Mouse (Mus musculus) CD4-positive, CD25-positive, alpha-beta regulatory T cell (primary cell): ENCODE results near the gene Smim4. TPM values are rescaled to one million over a fixed set of nuclear protein-coding genes. Genes with fewer than 3 reads are reported as not detected.

ENCODE experiments used
- polyA plus RNA-seq: library from polyadenylated mRNA; unstranded; fragments of 100-300 nt; shearing (Covaris generic); gene quantifications from one replicate; pipeline ENCODE4 v1.2.1, GENCODE M21; 2017

Smim4 gene
- polyA plus RNA-seq: 80.7 TPM

DNA sequence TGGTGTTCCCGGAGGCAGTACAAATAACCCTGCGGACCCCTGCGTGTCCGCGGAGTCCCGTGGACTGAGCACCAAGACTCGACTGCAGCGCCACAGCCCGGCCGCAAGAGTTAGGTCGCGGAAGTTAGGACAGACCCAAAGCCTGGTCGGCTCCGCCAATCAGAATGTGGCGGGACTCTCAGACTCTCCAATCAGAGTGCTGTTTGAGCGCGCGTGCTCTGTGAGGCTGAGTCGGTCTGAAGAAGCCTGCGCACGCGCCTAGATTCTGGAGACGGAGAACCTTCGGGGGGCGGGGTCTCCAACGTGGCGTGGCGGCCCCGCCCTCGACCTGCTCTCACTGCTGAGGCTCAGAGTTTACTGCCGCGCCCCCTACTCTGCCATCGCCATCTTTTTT is at the start of gene Smim4:
Smim4 (minus strand) TSS at position 131 of the 394 bp plus-strand sequence.

DNA sequence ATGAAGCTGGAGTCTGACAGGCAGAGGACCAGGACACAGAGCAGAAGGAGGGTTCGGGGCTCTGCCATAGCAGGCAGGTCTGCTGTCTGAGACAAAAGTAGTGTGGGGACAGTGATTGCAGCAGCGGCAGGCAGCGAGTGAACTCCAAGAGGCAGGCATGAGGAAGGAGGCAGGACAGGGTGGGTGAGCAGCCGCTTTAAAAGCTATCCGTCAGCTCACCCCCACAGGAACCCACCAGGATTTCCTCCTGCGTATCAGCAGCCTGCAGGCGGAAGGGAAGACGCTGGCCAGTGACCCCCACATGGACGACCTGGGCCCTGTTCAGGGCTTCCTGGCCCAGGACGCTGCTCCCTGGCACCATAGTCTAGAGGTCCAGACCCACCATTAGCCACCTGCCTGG is 39.7 kb upstream of the Smim4 start, which contains the start of gene Stab1:
Stab1 (minus strand) TSS at position 217 of the 400 bp plus-strand sequence.

DNA sequence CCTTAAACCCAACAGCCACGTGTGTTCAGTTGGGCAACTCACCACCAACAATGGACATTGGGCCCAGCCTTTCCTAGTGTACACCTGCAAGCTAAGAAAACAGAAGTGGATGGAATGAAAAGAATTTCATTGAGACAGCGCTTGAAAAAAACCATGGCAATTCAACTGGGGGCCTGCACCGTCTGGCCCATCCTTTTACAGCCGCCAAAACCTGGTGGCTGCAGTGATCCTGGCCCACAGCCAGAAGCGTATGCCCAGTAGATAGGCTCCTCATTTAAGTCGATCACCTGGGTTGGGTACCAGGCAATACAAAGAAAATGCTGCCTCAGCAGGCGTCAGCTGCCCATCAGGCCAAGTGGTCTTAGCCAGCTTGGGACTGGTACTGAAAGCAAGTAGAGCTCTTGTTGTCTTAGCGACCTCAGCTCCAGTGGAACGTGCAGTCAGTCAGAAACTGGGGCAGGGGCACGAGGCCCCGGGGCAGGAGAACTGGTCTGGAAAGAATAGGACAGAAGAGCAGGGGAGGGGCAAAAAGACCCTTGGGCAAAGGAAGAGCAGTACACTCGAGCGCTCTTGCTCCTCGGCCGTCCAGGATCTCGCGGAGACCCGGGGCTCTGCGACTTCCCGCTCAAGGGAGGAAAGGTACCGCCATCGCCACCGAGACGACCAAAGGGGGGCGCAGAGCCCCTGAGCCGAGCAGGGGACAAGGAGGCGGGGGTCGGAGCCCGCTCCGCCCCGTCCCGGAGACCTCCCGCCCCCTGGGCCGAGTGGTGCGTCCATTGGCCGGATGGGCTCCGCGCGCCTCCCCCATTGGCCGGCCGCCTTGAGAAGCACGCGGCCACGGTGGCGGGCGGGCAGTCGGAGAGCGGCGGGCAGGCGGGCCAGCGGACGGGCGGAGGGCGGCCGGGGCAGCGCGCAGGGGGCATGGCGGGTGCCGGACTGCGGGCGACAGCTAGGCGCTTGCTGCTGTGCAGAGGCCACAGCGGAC is 1.8 kb upstream of the Smim4 start, which contains the start of gene Nt5dc2:
Nt5dc2 (plus strand) TSS at position 818 of the 985 bp plus-strand sequence.

Other genes starting within 250 kb of the Smim4 start
- gene Mustn1, start 249.8 kb downstream of the Smim4 start, polyA plus RNA-seq: 1.2 TPM
- not detected for gene Itih4, start 242.5 kb downstream of the Smim4 start, polyA plus RNA-seq
- gene Itih3, start 205.2 kb downstream of the Smim4 start, polyA plus RNA-seq: not detected
- not detected for gene Itih1, start 185.7 kb downstream of the Smim4 start, polyA plus RNA-seq
- 6.7 TPM for gene Nek4, start 177.6 kb downstream of the Smim4 start, polyA plus RNA-seq
- 11.6 TPM for gene Glt8d1, start 127.6 kb downstream of the Smim4 start, polyA plus RNA-seq
- 281 TPM for gene Spcs1, start 127.3 kb downstream of the Smim4 start, polyA plus RNA-seq
- gene Pbrm1, start 109.8 kb downstream of the Smim4 start, polyA plus RNA-seq: 156 TPM
- 93.8 TPM for gene Gnl3, start 109.8 kb downstream of the Smim4 start, polyA plus RNA-seq
- gene Nt5dc2, start 2.1 kb upstream of the Smim4 start, polyA plus RNA-seq: 1.3 TPM
- gene Stab1, start 39.7 kb upstream of the Smim4 start, polyA plus RNA-seq: 1.3 TPM
- not detected for gene Tnnc1, start 79.4 kb upstream of the Smim4 start, polyA plus RNA-seq
- gene Nisch, start 88.0 kb upstream of the Smim4 start, polyA plus RNA-seq: 247 TPM
- gene Sema3g, start 88.9 kb upstream of the Smim4 start, polyA plus RNA-seq: not detected
- 18.3 TPM for gene Phf7, start 122.4 kb upstream of the Smim4 start, polyA plus RNA-seq
- gene Bap1, start 122.5 kb upstream of the Smim4 start, polyA plus RNA-seq: 91.6 TPM
- gene Dnah1, start 194.9 kb upstream of the Smim4 start, polyA plus RNA-seq: 0.02 TPM
- 59.0 TPM for gene Capn7, start 207.7 kb upstream of the Smim4 start, polyA plus RNA-seq